Mouse (Mus musculus) intestine, embryonic 16.5 days (tissue): ENCODE data around the gene Agbl3. TPM values are rescaled to one million over a fixed set of nuclear protein-coding genes. Genes with fewer than 3 reads are reported as not detected.

Source experiments
- ATAC-seq: fragments of 200-750 bp; cut with Nextera tagmentation; 2 replicates; pipeline ENCODE4 v1.8.0; 2017; ENCODE audit warnings: moderate TSS enrichment, moderate library complexity
- H3K27ac ChIP-seq: fragments of 300-500 bp; sonication (generic); 2 replicates; pipeline ENCODE4 v1.5.1; 2014; ENCODE audit warnings: mild to moderate bottlenecking, low read length
- H3K27me3 ChIP-seq: fragments of 300-500 bp; sonication (generic); replicated peaks from 2 replicates; pipeline ENCODE4 v1.6.1; 2014; ENCODE audit warnings: low read length, control low read depth, mixed read lengths; ENCODE audit not compliant: control insufficient read depth, insufficient read depth
- H3K36me3 ChIP-seq: fragments of 300-500 bp; sonication (generic); 2 replicates; pipeline ENCODE4 v1.6.1; 2014; ENCODE audit warnings: low read length, control low read depth; ENCODE audit not compliant: control insufficient read depth, insufficient read depth
- H3K4me1 ChIP-seq: fragments of 300-500 bp; sonication (generic); 2 replicates; pipeline ENCODE4 v1.6.1; 2014; ENCODE audit warnings: low read length, control low read depth, mixed read lengths; ENCODE audit not compliant: control insufficient read depth, insufficient read depth
- H3K4me2 ChIP-seq: fragments of 300-500 bp; sonication (generic); 2 replicates; pipeline ENCODE4 v1.6.1; 2014; ENCODE audit warnings: low read depth, low read length, control low read depth
- H3K4me3 ChIP-seq: fragments of 300-500 bp; sonication (generic); 2 replicates; pipeline ENCODE4 v1.5.1; 2014; ENCODE audit warnings: mild to moderate bottlenecking, low read length
- H3K9ac ChIP-seq: fragments of 300-500 bp; sonication (generic); 2 replicates; pipeline ENCODE4 v1.6.1; 2014; ENCODE audit warnings: low read depth, low read length
- H3K9me3 ChIP-seq: fragments of 300-500 bp; sonication (generic); 2 replicates; pipeline ENCODE4 v1.6.1; 2016; ENCODE audit warnings: low read length, control low read depth; ENCODE audit not compliant: control insufficient read depth
- WGBS: fragments of 180-500 bp; shearing (Covaris S2); extraction: QIAGEN DNeasy Blood & Tissue Kit; methylation state at CpG from one replicate; pipeline ENCODE4 v1.1.7; 2014; 5-methylcytosine and 5-hydroxymethylcytosine counted together
- polyA plus RNA-seq: library from polyadenylated mRNA; unstranded; fragments of >200 nt; fragmentation: Nextera tagmentation; extraction: Ambion mirVana; gene quantifications from 2 replicates; pipeline ENCODE4 v1.2.1, GENCODE M21; 2015

Gene Agbl3
- polyA plus RNA-seq, 1 experiment from 2014 or later, result 3.0 TPM

GRCm38 (mm10) chr6:34895569-34895968 is 115.3 kb downstream of the Agbl3 start:
- H3K27ac ChIP-seq, result no peak overlapping the region
- no peaks in the 10 kb centered on the region for H3K9me3 ChIP-seq
- no peak for ATAC-seq
- no peak overlapping the region for H3K4me3 ChIP-seq
- H3K27me3 ChIP-seq, result no peaks in the 10 kb centered on the region
- WGBS, result 87% methylated on average over 7 of the region's 7 CpGs
- H3K4me1 ChIP-seq, result no peaks in the 10 kb centered on the region
- no peak overlapping the region for H3K4me2 ChIP-seq
- peaks cover 11% of the 10 kb centered on the region for H3K36me3 ChIP-seq
- no peak overlapping the region for H3K9ac ChIP-seq

- 65% methylated on average over 16 of the region's 16 CpGs for WGBS
- Histone ChIP-seq H3K4me1 (no peaks in the 10 kb centered on the region), H3K36me3 (peaks cover 11% of the 10 kb centered on the region)
Observed at GRCm38 (mm10) chr6:34896168-34896780, 116.0 kb downstream of the Agbl3 start.

GRCm38 (mm10) chr6:34899127-34899526 is 118.9 kb downstream of the Agbl3 start:
- no peaks in the 10 kb centered on the region for H3K9me3 ChIP-seq
- H3K27ac ChIP-seq, result no peak overlapping the region
- H3K36me3 ChIP-seq, result peaks cover 11% of the 10 kb centered on the region
- no peak overlapping the region for H3K4me2 ChIP-seq
- no peaks in the 10 kb centered on the region for H3K4me1 ChIP-seq
- H3K4me3 ChIP-seq, result no peak overlapping the region
- H3K27me3 ChIP-seq, result no peaks in the 10 kb centered on the region
- no peak overlapping the region for H3K9ac ChIP-seq
- 85% methylated on average over 2 of the region's 2 CpGs for WGBS
- peak; percentile 69 for ATAC-seq

More at GRCm38 (mm10) chr6:34896168-34896780, 116.0 kb downstream of the Agbl3 start:
- Histone ChIP-seq H3K4me2 (no peak overlapping the region), H3K9ac (no peak overlapping the region), H3K27me3 (no peaks in the 10 kb centered on the region), H3K9me3 (no peaks in the 10 kb centered on the region), H3K27ac (no peak overlapping the region), H3K4me3 (no peak overlapping the region)
- no peak for ATAC-seq

- ATAC-seq, result no peak
- peaks cover 8% of the 10 kb centered on the region for H3K36me3 ChIP-seq
Observed at GRCm38 (mm10) chr6:34900990-34901389, 120.8 kb downstream of the Agbl3 start.

GRCm38 (mm10) chr6:34901911-34902444 is 121.7 kb downstream of the Agbl3 start:
- ATAC-seq, result no peak
- H3K9me3 ChIP-seq, result no peaks in the 10 kb centered on the region
- no peaks in the 10 kb centered on the region for H3K4me1 ChIP-seq
- H3K27me3 ChIP-seq, result no peaks in the 10 kb centered on the region
- peaks cover 10% of the 10 kb centered on the region for H3K36me3 ChIP-seq
- H3K27ac ChIP-seq, result no peak overlapping the region
- no peak overlapping the region for H3K9ac ChIP-seq
- 55% methylated on average over 9 of the region's 9 CpGs for WGBS
- no peak overlapping the region for H3K4me2 ChIP-seq
- H3K4me3 ChIP-seq, result no peak overlapping the region

More at GRCm38 (mm10) chr6:34900990-34901389, 120.8 kb downstream of the Agbl3 start:
- H3K4me1 ChIP-seq, result no peaks in the 10 kb centered on the region
- no peak overlapping the region for H3K27ac ChIP-seq
- no peaks in the 10 kb centered on the region for H3K9me3 ChIP-seq
- H3K27me3 ChIP-seq, result no peaks in the 10 kb centered on the region
- WGBS, result 73% methylated on average over 2 of the region's 2 CpGs
- no peak overlapping the region for H3K4me2 ChIP-seq
- H3K9ac ChIP-seq, result no peak overlapping the region
- H3K4me3 ChIP-seq, result no peak overlapping the region

GRCm38 (mm10) chr6:34902578-34902977 is 122.3 kb downstream of the Agbl3 start:
- H3K9ac ChIP-seq, result no peak overlapping the region
- H3K27ac ChIP-seq, result no peak overlapping the region
- no peaks in the 10 kb centered on the region for H3K27me3 ChIP-seq
- peaks cover 6% of the 10 kb centered on the region for H3K36me3 ChIP-seq
- H3K9me3 ChIP-seq, result no peaks in the 10 kb centered on the region
- no peaks in the 10 kb centered on the region for H3K4me1 ChIP-seq
- H3K4me2 ChIP-seq, result no peak overlapping the region
- ATAC-seq, result no peak
- H3K4me3 ChIP-seq, result no peak overlapping the region
- WGBS, result 78% methylated on average over 7 of the region's 7 CpGs

- Histone ChIP-seq H3K4me3 (no peak overlapping the region), H3K4me1 (no peaks in the 10 kb centered on the region), H3K9ac (no peak overlapping the region), H3K9me3 (no peaks in the 10 kb centered on the region), H3K27me3 (no peaks in the 10 kb centered on the region), H3K36me3 (peaks cover 12% of the 10 kb centered on the region), H3K4me2 (no peak overlapping the region), H3K27ac (no peak overlapping the region)
- no peak for ATAC-seq
- WGBS, result 67% methylated on average over 5 of the region's 5 CpGs
Observed at GRCm38 (mm10) chr6:34903441-34903840, 123.2 kb downstream of the Agbl3 start.

- no peak for ATAC-seq
- 91% methylated on average over 10 of the region's 10 CpGs for WGBS
- Histone ChIP-seq H3K9ac (no peak overlapping the region), H3K4me1 (no peaks in the 10 kb centered on the region), H3K27me3 (no peaks in the 10 kb centered on the region), H3K27ac (no peak overlapping the region), H3K4me2 (no peak overlapping the region), H3K36me3 (peaks cover 12% of the 10 kb centered on the region), H3K4me3 (no peak overlapping the region), H3K9me3 (no peaks in the 10 kb centered on the region)
Observed at GRCm38 (mm10) chr6:34903851-34904250, 123.6 kb downstream of the Agbl3 start.

- Histone ChIP-seq H3K4me2 (no peak overlapping the region), H3K27ac (no peak overlapping the region), H3K4me1 (no peaks in the 10 kb centered on the region), H3K4me3 (no peak overlapping the region), H3K36me3 (peaks cover 12% of the 10 kb centered on the region), H3K27me3 (no peaks in the 10 kb centered on the region), H3K9ac (no peak overlapping the region), H3K9me3 (no peaks in the 10 kb centered on the region)
- ATAC-seq, result no peak
- WGBS, result 84% methylated on average over 6 of the region's 6 CpGs
Observed at GRCm38 (mm10) chr6:34904361-34904760, 124.1 kb downstream of the Agbl3 start.

GRCm38 (mm10) chr6:34906125-34906524 is 125.9 kb downstream of the Agbl3 start:
- no peaks in the 10 kb centered on the region for H3K27me3 ChIP-seq
- no peaks in the 10 kb centered on the region for H3K9me3 ChIP-seq
- peaks cover 6% of the 10 kb centered on the region for H3K4me1 ChIP-seq
- H3K9ac ChIP-seq, result no peak overlapping the region
- ATAC-seq, result no peak
- H3K4me2 ChIP-seq, result no peak overlapping the region
- H3K27ac ChIP-seq, result no peak overlapping the region
- WGBS, result 79% methylated on average over 2 of the region's 2 CpGs
- no peak overlapping the region for H3K4me3 ChIP-seq
- H3K36me3 ChIP-seq, result peaks cover 12% of the 10 kb centered on the region; the same call in 1 of the 2 replicates
